Mouse (Mus musculus): ENCODE measurements around the gene Cfap77.
"Not testable (repeated sequence)": the region's sequence is repeated elsewhere in the genome, so short reads cannot be mapped to it uniquely, and the experiment has no call there.

Gene Cfap77

DNA sequence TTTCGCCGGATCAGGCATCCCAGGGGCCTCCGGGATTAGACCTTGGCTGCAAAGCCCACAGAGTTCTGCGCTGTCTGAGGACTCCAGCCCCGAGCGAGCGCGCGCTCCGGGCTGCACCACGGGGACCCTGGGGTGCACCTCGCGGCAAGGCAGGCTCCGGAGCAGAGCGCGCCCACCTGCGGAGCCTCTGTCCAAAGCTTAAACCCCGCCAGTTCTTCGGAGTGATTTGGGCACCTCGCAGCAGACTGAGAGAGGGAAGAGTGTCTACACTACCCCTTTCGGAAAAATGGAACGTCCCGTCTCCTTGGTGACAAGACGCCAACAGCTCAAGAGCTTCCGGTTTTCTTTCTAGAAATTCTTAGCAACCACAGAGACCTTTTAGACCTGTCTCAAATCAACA, at the start of gene Cfap77:
TSS of gene Cfap77 (minus strand) at position 76 of the 400 bp plus-strand sequence.
- peak; percentile 68 for DNase-seq (ENCODE audit: low read depth, low spot score)

DNA sequence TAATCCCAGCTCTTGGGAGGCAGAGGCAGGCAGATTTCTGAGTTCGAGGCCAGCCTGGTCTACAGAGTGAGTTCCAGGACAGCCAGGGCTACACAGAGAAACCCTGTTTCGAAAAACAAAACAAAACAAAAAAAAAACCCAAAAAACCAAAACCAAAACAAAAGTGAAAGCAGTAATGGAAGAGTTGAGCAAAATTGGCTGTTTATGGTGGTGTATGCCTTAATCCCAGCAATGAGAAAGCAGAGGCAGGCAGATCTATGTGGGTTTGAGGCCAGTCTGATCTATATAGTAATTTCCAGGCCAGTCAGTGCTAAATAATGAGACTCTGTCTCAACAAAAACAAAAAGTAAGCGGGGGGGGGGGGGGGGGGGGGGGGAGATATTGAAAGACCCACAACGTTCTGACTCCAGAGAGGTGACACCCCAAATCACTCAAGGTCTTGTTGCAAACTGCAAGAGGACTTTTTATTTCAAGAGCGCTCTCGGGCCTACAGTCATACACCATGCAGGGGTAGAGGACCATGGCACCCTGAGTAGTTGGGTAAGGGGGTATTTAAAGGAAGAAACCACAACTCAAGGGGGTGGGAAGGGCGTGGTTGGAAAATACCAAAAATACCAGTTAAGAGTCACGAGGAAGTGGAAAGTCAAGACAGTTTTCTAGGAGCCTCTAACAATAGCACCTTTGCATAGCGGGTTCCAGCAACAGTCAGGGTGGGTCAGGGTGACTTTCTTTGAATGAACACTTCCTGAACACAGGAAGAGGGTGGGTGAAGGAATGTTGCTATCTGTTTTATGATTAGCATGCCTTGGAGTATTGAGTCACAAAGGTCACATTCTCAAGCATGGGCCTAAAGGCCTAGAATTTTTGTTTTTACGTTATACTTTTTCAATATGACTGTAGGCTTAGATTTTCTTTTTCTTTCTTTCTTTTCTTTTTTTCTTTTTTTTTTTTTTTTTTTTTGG, 47.8 kb upstream of the Cfap77 start:
- DNase-seq (ENCODE audit: low read depth, low spot score): not testable (repeated sequence)

DNA sequence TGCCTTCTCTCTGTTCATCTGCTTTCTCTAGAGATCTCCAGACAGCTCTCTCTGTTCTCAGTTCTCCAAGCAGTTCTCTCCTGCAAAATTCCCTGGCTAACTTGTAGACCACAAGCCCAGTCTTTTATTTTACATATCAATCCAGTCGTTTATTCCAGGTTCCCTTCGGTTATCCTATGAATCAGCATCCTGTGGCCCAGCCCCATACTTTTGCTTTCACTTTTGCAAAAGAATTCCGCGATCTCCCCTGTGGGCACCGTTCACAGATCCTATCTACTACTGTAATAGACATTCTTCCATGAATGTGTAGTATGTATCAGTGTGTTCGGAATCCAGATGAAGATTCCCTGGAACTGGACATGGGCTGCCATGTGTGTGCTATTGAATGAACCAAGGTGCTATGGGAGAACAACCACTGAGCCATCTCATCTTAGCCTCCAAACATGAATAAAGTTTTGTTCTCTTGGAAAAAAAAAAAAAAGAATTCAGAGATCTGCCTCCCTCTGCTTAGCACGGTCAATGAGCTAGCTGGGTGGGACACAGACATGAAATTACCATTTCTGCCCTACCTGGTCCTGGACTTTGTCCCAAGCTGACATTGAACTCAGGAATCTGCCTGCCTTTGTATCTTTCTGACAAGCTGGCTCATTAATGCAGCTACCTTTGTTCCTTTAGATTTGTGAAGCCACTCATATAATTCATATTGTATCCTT, 46.1 kb upstream of the Cfap77 start:
- DNase-seq (ENCODE audit: low read depth, low spot score): peak; percentile 77

DNA sequence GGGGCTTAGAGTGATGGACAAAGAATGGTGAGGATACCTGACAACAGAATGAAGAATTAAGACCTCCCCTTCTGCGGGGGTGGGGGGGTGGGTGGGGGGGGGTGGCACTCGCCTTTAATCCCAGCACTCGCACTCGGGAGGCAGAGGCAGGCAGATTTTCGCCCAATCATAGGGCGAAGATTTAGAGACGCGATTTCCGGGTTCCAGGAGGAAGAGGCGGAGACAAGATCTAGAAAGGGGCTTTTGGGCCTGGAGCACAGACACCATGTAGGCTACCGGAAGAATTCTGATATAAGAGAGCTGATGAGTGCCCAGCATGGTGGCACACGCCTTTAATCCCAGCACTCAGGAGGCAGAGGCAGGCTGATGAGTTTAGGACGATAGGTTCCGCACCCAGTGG, 44.8 kb upstream of the Cfap77 start:
- no peak for DNase-seq (ENCODE audit: low read depth, low spot score)

DNA sequence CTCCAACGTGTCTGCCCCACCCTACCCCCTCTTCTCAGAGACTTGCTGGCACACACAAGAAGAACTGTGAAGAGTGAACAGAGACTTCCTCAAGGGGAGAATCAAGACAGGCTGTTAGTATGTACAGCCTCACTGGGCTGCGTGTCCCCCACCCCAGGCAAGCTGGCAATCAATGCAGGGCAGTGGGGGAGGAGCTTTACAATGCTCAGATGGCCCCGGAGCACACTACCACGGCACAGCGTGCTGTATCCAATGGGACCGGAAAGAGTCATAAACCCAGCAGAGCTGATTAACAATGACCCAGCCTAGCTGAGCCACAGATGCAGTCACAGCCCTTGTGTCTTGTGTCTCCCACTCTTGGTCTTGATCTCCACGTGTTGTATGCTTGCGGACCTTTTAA, 43.9 kb upstream of the Cfap77 start:
- DNase-seq (ENCODE audit: low read depth, low spot score): no peak

DNA sequence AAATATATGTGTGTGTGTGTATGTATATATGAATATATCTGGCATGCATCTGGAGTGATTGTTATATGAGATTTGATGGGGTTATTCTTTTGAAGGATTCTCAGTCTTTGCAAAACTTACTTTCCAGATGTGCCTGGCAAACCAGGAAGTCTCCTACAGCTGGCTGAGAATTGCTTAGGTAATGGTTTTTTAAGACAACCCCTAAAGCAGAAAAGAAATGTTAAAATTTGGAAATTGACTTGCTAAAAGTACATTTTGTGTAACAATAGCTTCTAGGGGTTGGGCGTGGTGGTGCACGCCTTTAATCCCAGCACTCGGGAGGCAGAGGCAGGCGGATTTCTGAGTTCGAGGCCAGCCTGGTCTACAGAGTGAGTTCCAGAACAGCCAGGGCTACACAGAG, 43.1 kb upstream of the Cfap77 start:
- DNase-seq (ENCODE audit: low read depth, low spot score): not testable (repeated sequence)

DNA sequence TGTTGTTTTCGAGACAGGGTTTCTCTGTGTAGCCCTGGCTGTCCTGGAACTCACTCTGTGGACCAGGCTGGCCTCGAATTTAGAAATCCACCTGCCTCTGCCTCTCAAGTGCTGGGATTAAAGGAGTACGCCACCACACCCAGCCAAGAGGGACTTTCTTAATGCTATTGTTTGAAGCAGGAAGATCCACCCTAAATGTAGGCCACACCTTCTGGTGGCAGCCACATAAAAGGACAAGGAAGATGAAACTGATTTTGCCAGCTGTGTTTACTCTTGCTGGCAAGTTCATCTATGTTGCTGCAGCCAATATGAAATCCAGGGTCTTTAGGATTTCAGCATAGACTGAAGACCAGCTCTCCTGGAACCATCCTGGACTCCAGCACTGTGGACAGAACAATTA, 42.6 kb upstream of the Cfap77 start:
- DNase-seq (ENCODE audit: low read depth, low spot score): no peak

DNA sequence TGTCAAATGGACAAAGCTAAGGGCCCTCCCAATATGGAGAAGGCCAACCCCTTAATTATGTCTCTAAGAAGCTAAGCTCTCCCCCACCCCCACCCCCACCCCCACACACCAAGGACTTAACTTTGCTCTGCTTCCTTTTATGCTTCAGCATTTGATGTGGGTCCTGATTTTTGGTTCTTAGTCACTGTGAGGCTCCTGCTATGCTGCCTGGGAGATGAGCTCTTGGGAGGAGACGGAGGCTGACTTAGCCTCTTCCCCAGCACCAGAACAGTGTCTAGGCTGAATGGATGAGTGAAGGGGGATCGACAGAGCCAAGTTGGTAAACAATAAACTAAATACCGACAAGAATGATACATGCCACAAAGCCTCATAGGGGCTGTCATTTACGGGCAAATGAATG, 41.9 kb upstream of the Cfap77 start:
- DNase-seq (ENCODE audit: low read depth, low spot score): no peak

DNA sequence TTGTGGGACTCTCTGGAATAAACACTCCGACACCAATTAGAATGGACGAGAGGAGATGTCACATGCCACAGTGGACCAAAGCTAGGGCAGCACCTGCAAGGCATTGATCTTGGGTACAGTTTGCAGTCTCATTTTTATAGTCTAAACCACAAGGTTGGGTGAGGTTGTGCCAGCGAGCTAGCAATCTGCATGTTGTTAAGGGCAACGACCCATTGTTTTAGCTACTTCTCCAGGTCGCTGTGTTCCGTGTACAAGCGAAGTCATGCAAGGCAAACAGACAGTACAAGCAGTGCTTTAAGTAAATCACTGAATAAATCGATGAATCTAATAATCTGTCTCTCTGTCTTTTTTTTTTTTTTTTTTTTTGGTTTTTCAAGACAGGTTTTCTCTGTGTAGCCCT, 40.8 kb upstream of the Cfap77 start:
- no peak for DNase-seq (ENCODE audit: low read depth, low spot score)

DNA sequence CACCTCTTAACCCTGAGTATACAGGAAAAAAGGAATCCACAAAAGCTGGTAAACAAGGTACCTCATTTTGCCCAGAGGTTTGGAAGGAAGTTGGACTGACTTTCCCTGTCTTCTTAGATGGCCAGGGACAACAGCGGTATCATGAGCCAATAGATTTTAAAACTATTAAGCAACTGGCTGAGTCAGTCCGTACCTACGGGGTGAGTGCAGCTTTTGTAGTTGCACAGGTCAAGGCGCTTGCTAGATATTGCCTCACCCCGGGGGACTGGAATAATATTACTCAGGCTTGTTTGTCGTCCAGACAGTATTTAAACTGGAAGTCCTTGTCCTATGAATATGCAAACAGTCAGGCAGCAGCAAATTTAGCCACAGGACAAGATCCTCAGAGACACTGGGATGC, 34.4 kb upstream of the Cfap77 start:
- not testable (repeated sequence) for DNase-seq (ENCODE audit: low read depth, low spot score)

DNA sequence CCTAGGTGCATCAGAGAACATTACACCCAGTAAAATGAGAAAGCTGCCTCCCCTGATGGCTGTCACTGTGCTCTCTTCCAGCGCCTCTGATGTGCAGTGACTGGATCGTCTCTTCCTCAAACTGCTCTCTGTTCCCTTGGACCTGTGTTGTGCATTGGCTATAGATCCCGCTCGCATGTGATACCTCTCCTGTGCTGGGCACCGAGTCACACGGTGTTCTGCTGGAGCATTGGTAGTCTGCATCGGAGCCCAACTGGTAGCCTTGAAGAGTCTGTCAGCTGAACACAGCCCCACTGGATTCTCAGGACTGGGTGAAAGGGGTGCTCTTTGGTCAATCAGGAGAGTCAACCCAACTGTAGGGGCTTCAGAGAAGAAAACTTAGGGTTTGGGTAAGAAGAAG, 31.2 kb upstream of the Cfap77 start:
- no peak for DNase-seq (ENCODE audit: low read depth, low spot score)

DNA sequence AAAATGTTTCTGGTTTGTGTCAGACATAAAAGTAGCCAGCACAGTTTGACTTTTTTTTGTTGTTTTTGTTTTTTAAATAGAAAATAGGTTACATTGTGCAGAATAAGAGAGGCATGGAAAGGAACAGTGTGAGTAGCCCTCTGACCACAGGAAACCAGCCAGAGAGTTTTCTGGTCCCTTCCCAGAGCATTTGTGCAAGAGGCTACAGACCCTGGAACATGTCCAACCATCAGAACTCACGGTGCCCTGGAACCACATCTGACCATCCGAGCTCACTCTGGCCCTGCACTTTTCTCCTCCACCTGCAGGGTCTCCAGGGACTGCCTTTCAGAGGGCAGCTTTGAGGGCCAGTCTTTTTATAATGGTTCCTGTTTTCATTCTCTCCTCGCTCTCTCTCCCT, 27.1 kb upstream of the Cfap77 start:
- DNase-seq (ENCODE audit: low read depth, low spot score): no peak

DNA sequence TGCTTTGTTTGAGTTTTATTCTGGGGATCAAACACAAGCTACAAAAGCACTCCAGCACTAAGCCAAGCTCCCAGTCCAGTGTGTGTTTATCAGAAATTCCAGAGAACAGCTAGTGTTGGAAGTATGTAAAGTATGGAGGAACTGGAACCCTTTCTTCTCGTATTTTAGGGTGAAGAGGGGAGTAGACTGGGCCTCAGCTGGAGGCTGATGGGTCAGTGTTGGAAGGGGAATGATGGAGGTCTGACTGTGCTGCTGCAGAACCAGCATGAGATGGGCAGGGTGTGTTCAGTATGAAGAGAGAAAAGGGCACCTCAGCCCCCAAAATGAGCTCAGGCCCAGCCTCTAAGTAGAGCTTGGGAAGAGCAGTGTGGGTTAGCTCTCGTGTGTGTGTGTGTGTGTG, 21.4 kb upstream of the Cfap77 start:
- DNase-seq (ENCODE audit: low read depth, low spot score): no peak

DNA sequence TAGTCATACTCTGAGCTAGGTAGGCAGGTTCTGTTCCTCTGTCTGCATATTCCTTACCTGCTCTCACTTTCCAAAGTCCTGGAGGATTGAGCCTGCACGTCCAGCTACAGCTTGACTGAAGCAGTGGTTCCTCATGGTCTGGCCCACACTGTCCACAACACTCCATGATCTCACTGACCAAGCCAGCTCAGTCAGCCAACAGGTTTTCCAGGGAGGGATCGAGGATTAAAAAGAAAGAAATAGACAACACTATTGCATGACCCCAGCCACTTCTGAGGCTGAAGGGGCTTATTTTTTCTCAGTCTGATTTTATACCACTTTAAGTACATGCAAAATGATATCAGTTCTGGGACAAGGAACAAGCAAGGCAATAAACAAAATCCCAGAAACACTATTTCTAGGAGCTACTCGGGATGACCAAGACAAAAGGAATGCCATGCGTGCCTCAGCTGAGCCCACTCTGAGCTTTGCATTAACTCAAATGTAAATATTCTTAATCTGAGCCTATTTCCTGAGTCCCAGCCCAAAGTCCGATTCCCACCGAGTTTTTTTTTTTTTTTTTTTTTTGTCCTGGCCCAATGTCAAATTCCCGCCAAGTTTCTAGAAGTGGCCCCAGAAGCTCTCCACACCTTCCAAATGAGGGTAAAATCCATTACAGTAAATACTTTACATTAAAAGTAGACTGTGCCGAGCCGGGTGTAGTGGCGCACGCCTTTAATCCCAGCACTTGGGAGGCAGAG, 20.6 kb upstream of the Cfap77 start:
- DNase-seq (ENCODE audit: low read depth, low spot score): no peak

DNA sequence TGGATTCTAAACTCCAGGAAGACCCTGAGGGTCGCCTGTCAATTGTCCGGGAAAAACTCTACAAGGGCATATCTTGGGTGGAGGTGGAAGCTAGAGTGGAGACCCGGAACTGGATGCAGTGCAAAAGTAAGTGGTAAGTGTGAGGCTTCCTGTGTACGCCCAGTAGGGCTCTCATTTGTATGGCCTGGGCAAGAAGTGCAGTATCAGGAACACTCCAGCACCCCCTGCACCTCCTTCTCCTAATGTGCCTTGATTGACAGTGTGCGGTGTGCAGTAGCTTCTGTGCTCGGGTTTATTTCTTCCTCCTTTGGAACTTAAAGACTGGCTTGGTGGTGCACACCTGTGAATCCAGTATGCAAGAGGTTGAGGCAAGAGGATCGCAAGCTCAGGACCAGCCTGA, 19.8 kb upstream of the Cfap77 start:
- no peak for DNase-seq (ENCODE audit: low read depth, low spot score)

DNA sequence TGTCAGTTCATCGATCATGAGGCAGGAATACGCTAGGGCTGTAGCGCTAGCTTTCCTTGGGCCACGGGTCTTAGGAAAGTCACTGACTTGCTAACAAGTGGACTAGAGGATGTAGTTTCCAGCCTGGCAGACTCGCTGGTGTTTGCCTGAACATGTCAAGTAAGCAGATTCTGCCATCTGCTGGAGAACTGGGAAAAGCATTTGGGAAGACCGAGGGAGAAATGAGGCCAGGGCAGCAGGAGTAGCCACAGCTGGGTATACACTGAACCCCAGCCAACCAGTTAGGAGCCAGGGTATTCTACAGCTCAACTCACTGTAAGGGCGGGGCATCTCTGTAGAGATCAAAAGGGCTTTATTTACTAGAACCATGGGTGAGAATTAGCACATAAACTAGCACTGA, 11.5 kb upstream of the Cfap77 start:
- peak; percentile 73 for DNase-seq (ENCODE audit: low read depth, low spot score)

DNA sequence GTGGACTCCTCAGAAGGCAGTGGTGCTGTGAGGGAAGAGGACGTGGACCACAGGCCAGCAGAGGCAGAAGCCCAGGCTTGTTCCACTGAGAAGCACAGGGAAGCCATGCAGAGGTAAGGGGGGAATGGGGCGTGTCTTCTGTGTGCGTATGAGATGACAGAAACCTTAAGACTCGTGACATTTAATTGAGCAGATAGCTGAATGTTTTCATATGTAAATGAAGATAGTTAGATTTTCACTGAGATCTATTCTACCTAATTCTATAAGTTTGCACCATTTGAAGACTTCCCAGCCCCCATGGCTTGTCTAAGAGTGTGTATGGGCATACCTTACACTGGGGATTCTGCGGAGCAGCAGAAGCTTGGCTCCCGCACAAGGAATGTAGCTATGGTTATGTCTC, 10.9 kb upstream of the Cfap77 start:
- DNase-seq (ENCODE audit: low read depth, low spot score): no peak

DNA sequence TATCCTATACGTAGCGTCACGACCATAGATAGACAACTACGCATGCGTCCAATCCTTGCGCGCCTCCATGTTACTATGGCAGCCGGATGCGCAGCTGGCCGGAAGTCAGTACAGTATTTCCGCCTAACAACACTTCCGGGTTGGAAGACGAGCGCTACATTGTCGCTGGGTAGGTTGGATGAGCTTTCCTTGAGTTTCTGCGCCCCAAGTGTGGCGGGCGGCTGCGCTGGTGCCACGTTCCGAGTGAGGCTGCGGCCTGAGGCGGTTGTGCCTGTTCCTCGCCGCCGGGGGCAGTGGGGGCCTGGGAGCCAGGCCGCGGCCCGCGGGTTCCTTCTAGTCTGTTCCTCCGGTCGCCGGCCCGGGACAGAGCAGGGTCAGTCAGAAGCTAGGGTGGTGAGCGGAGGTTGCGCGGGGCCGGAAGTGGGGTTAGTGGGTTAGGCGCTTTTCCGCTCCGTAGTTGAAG, 5.3 kb upstream of the Cfap77 start, which contains the start of gene Ttf1:
TSS of gene Ttf1 (plus strand) at position 128 of the 463 bp plus-strand sequence.
- DNase-seq (ENCODE audit: low read depth, low spot score): peak; percentile 97

DNA sequence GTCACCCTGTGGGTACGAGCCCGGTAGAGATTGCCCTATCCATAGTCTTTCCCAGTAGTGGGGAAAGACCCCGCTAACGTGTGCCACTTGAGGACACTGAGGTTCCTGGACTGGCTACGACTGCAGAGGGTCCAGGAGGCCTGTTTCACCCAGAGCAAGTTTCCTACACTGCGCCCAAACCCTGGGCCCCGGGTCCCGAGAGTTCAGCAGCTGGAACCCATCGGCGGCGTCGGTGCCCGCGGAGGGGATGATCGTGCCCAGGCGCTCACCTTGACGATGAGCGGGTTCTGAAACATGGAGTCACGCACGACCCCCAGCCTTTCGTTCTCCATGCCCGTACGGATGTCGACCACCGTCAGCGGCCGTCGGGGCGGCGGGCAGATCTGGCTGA, 326 bp downstream of the Cfap77 start:
- no peak for DNase-seq (ENCODE audit: low read depth, low spot score)

DNA sequence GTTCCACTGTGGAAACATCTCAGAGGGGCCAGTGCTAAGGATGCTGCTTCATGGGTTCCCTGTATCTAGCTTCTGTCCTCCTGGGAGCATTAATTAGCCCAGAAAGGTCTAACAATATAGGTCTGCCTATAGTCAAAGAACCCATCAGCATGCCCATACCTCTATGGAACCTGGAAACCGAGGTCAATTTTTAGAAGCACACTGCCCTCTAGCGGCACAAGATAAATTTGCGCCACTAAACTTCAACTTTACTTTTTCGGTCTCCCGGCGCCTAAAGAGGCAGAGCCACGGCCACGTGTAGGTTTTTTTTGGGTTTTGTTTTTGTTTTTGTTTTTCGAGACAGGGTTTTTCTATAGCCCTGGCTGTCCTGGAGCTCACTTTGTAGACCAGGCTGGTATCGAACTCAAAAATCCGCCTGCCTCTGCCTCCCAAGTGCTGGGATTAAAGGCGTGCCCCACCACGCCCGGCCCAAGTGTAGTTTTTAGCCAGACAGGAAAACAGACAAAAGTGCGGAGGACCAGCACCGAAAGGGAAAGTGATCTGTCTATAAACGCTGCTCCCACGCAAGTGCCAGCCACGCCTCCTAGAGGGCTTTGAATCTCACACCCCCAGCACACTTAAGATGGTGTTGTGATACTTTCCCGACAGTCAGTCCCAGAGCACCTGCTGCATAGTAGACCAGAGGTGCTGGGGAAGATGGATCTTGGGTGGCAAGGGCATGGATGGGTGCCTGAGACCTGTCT, 893 bp downstream of the Cfap77 start:
- peak; percentile 80 for DNase-seq (ENCODE audit: low read depth, low spot score)

DNA sequence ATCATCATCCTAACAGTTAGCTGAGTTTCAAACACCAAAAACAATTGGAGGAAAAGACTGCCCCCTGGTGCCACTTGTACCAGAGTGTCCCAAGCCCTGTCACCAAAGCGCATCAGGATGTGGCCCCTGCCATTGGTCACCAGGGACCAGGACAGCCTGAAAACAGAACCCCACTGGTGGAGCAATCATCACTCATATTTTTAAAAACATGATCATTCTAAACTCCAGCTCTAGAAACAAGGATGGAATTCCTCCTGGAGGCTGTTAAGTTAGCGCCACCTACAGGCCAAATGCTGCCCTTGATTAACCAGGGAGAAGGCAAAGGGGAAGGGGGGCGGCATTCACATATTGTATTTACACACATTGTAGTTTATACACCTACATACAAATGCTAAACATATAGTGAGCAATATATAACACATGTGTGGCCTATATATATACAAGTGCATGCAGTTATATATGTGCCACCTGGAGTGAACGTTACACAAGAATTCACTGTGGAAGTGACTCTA, 1.9 kb downstream of the Cfap77 start:
- DNase-seq (ENCODE audit: low read depth, low spot score): peak; percentile 68
